Mouse (Mus musculus) ES-E14 (cell line): ENCODE measurements around the gene Wrnip1.

ENCODE experiments used
- HCFC1 ChIP-seq: IDR thresholded peaks from 2 replicates; pipeline ENCODE4 v1.6.1; 2012; ENCODE audit warnings: low read length, inconsistent platforms, borderline replicate concordance; ENCODE audit not compliant: insufficient read depth
- MAFK ChIP-seq: IDR thresholded peaks from 2 replicates; pipeline ENCODE4 v1.6.1; 2014; ENCODE audit warnings: mild to moderate bottlenecking, low read depth, low read length, inconsistent platforms; ENCODE audit not compliant: insufficient read depth
- ZNF384 ChIP-seq: IDR thresholded peaks from 2 replicates; pipeline ENCODE4 v1.6.1; 2012; ENCODE audit warnings: low read depth, low read length, inconsistent platforms

DNA sequence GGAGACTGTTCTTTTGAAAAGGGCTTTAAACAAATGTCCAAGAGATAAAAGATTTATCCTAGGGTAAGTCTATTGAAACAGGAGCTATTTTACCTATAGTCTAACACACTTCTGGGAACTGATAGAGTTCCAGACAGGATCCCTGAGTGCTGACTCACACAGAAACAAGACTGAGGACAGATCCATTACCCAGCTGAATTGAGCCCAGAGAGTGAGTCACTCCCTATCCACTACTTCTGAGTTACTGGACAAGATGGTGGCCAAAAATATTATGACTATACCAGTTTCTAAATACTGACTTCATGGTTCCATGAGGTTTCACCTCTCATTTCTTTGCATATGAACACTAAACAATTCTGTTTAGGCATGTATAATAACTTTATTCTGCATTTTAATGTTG, 44.4 kb downstream of the Wrnip1 start:
- TF ChIP-seq MAFK, result no peak
- no peak for TF ChIP-seq HCFC1
- no peak for TF ChIP-seq ZNF384
